Mouse (Mus musculus): ENCODE results near the gene Map2k5. TPM values are rescaled to one million over a fixed set of nuclear protein-coding genes. Genes with fewer than 3 reads are reported as not detected.
A peak's percentile ranks its signal among the peaks of the same experiment; 100 is the strongest.

Map2k5 gene
- polyA plus RNA-seq, 1 experiment from 2014 or later, result 22.8 TPM

DNA sequence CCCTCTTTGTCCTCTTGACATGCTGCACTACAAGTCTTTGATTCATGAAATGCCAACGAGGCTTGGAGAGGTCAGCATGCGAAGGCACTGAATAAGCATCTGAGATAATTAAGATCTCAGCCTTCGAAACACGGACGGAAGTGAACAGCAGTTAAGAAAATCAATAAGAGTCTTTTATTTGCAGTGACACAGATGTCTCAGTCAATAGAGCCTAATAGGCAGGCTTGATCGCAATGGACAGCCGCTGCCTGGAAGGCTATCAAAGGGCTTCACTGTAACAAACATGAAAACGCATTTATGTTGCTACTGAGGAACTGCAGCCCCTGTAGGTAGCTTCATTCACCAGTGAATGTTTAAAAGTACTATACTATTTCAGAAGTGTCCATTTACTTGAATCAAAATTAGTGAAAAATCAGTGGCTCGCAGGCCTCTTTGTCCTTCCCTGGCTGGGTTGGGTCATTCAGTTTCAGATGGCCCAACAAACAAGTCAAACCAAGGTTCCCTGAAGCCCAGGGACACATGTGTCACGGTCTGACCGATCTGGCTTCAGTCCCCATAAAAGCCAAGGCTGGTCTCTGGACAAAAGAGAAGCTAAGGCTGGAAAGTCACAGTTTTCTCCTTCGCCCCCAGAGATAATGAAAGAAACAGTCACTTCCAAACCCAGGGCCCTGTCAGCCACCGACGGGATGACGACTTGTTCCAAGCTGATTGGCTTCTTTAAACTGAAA is 48.6 kb downstream of the Map2k5 start:
- Histone ChIP-seq H3K9ac (ENCODE audit: low read depth, low read length) (no peak overlapping the region), H3K36me3 (ENCODE audit: control insufficient read depth, insufficient read depth, low read length) (peaks cover 7% of the 10 kb centered on the region; the same call in 1 of the 2 replicates)
- 73% methylated on average over 15 of the region's 15 CpGs for WGBS

GRCm38 (mm10) chr9:63315231-63315630 is 62.5 kb downstream of the Map2k5 start:
- no peak overlapping the region for H3K4me3 ChIP-seq (ENCODE audit: low read length)
- no peak overlapping the region for H3K27ac ChIP-seq (ENCODE audit: low read length)
- no peaks in the 10 kb centered on the region for H3K27me3 ChIP-seq (replicated peaks; ENCODE audit: control insufficient read depth, insufficient read depth, low read length)
- no peaks in the 10 kb centered on the region for H3K4me1 ChIP-seq (ENCODE audit: control insufficient read depth, insufficient read depth, low read length)
- no peak for ATAC-seq
- H3K9me3 ChIP-seq (ENCODE audit: control insufficient read depth, low read length), result no peaks in the 10 kb centered on the region
- no peak overlapping the region for H3K9ac ChIP-seq (ENCODE audit: low read depth, low read length)
- H3K36me3 ChIP-seq (ENCODE audit: control insufficient read depth, insufficient read depth, low read length), result no peaks in the 10 kb centered on the region
- H3K4me2 ChIP-seq (ENCODE audit: low read depth, low read length), result no peak overlapping the region

More for the DNA sequence above, 48.6 kb downstream of the Map2k5 start:
- peaks cover 1% of the 10 kb centered on the region; the same call in 1 of the 2 replicates for H3K4me1 ChIP-seq (ENCODE audit: control insufficient read depth, insufficient read depth, low read length)
- H3K9me3 ChIP-seq (ENCODE audit: control insufficient read depth, low read length), result no peaks in the 10 kb centered on the region
- H3K27me3 ChIP-seq (replicated peaks; ENCODE audit: control insufficient read depth, insufficient read depth, low read length), result no peaks in the 10 kb centered on the region
- no peak overlapping the region for H3K4me3 ChIP-seq (ENCODE audit: low read length)
- H3K4me2 ChIP-seq (ENCODE audit: low read depth, low read length), result no peak overlapping the region
- ATAC-seq, result no peak
- no peak overlapping the region for H3K27ac ChIP-seq (ENCODE audit: low read length)

DNA sequence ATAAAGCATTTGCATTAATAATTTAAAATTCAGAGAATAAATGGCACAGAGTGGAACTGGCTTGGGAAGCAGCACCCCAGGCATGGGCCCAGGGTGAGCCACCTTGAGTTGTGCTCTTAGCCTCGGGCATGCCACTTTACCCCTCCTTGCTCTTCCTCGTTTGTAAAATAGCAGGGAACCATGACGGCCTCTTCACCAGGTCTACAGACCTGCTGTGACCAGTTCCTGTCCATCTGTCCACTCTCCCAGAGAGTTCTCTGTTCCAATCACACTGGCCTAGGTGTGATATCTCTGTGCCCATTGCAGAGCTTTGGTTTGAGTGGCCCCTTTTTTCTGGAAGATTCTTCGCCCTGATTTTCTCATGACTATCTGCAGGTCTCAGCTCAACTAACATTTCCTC is 63.6 kb downstream of the Map2k5 start:
- H3K4me3 ChIP-seq (ENCODE audit: low read length), result no peak overlapping the region
- ATAC-seq, result no peak
- H3K27ac ChIP-seq (ENCODE audit: low read length), result no peak overlapping the region
- WGBS, result 75% methylated on average over 4 of the region's 4 CpGs
- H3K27me3 ChIP-seq (replicated peaks; ENCODE audit: control insufficient read depth, insufficient read depth, low read length), result no peaks in the 10 kb centered on the region
- H3K9ac ChIP-seq (ENCODE audit: low read depth, low read length), result no peak overlapping the region
- no peaks in the 10 kb centered on the region for H3K9me3 ChIP-seq (ENCODE audit: control insufficient read depth, low read length)
- H3K4me2 ChIP-seq (ENCODE audit: low read depth, low read length), result no peak overlapping the region
- H3K4me1 ChIP-seq (ENCODE audit: control insufficient read depth, insufficient read depth, low read length), result peaks cover 9% of the 10 kb centered on the region
- H3K36me3 ChIP-seq (ENCODE audit: control insufficient read depth, insufficient read depth, low read length), result no peaks in the 10 kb centered on the region

DNA sequence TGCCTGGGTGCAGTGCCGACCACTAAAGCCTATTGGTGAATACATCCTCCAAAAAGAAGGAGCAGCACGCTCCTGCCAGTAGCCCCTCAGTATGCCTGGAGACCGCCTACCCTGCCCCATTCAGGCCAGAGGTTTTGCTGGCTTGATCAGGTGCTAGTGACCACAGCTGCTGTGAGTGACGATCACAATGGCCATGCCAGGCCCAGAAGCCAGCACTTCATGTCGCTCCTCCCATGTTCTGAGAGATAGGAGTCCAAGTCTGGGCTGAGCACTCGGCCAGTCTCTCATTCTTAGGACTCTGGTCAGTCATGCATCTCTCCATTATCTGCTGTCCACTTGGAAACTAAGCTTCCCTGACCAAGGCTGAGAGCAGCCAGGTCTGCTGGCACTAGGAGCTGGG is 67.7 kb downstream of the Map2k5 start:
- no peaks in the 10 kb centered on the region for H3K9me3 ChIP-seq (ENCODE audit: control insufficient read depth, low read length)
- peaks cover 21% of the 10 kb centered on the region for H3K4me1 ChIP-seq (ENCODE audit: control insufficient read depth, insufficient read depth, low read length)
- H3K36me3 ChIP-seq (ENCODE audit: control insufficient read depth, insufficient read depth, low read length), result no peaks in the 10 kb centered on the region
- H3K9ac ChIP-seq (ENCODE audit: low read depth, low read length), result no peak overlapping the region
- no peaks in the 10 kb centered on the region for H3K27me3 ChIP-seq (replicated peaks; ENCODE audit: control insufficient read depth, insufficient read depth, low read length)
- H3K27ac ChIP-seq (ENCODE audit: low read length), result no peak overlapping the region
- WGBS, result 93% methylated on average over 6 of the region's 6 CpGs
- H3K4me3 ChIP-seq (ENCODE audit: low read length), result no peak overlapping the region
- H3K4me2 ChIP-seq (ENCODE audit: low read depth, low read length), result no peak overlapping the region
- ATAC-seq, result no peak

DNA sequence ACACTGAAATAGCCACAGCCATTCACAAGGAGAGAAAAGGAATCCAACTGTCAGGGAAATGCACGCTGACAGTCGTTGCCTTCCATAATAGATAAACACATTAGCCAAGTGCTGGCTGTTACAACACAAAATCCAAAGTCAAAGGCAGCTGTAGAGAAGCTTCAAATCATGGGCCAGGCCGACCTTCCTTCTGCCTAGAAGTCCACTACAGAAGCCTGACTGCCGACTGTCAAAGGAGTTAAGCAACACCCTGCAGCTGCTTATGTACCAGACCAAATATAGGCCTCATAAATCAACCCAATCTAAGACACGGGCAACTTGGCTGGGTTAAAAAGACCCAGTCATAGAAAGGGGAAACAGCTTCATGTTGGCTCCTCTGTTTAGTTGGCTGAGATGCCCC is 68.7 kb downstream of the Map2k5 start:
- Histone ChIP-seq H3K27me3 (replicated peaks; ENCODE audit: control insufficient read depth, insufficient read depth, low read length) (no peaks in the 10 kb centered on the region), H3K9me3 (ENCODE audit: control insufficient read depth, low read length) (no peaks in the 10 kb centered on the region), H3K4me3 (ENCODE audit: low read length) (no peak overlapping the region), H3K4me2 (ENCODE audit: low read depth, low read length) (no peak overlapping the region), H3K27ac (ENCODE audit: low read length) (peak overlapping the region; percentile 18; the same call in 1 of the 2 replicates), H3K4me1 (ENCODE audit: control insufficient read depth, insufficient read depth, low read length) (peaks cover 21% of the 10 kb centered on the region), H3K36me3 (ENCODE audit: control insufficient read depth, insufficient read depth, low read length) (no peaks in the 10 kb centered on the region), H3K9ac (ENCODE audit: low read depth, low read length) (no peak overlapping the region)
- WGBS, result 18% methylated on average over 5 of the region's 5 CpGs
- peak; percentile 36; the same call in 1 of the 2 replicates for ATAC-seq

GRCm38 (mm10) chr9:63308441-63308840 is 69.3 kb downstream of the Map2k5 start:
- peaks cover 21% of the 10 kb centered on the region for H3K4me1 ChIP-seq (ENCODE audit: control insufficient read depth, insufficient read depth, low read length)
- no peak for ATAC-seq
- H3K27me3 ChIP-seq (replicated peaks; ENCODE audit: control insufficient read depth, insufficient read depth, low read length), result no peaks in the 10 kb centered on the region
- no peak overlapping the region for H3K4me3 ChIP-seq (ENCODE audit: low read length)
- WGBS, result 37% methylated on average over 4 of the region's 4 CpGs
- H3K9ac ChIP-seq (ENCODE audit: low read depth, low read length), result no peak overlapping the region
- no peak overlapping the region for H3K4me2 ChIP-seq (ENCODE audit: low read depth, low read length)
- H3K27ac ChIP-seq (ENCODE audit: low read length), result no peak overlapping the region
- H3K36me3 ChIP-seq (ENCODE audit: control insufficient read depth, insufficient read depth, low read length), result no peaks in the 10 kb centered on the region
- H3K9me3 ChIP-seq (ENCODE audit: control insufficient read depth, low read length), result no peaks in the 10 kb centered on the region

DNA sequence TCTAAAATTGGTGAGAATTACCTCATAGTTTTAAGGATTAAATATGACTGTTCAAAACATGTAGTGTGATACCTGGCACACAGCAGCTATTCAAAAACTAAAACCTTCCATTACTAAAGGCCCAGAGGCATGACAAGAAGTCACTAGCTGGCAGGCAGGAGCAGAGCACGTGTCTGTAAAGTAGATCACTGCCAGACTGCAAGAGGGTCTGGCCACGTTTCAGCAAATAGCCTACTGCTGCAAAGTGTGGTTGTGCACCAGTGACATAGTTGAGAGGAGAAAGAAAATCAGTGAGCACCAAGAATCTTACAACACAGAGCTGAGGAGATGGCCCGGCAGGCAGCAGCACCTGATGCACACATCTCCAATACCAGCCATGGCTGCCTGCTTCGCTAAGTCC is 75.2 kb downstream of the Map2k5 start:
- H3K4me3 ChIP-seq (ENCODE audit: low read length), result no peak overlapping the region
- peaks cover 7% of the 10 kb centered on the region for H3K36me3 ChIP-seq (ENCODE audit: control insufficient read depth, insufficient read depth, low read length)
- H3K27me3 ChIP-seq (replicated peaks; ENCODE audit: control insufficient read depth, insufficient read depth, low read length), result no peaks in the 10 kb centered on the region
- H3K9ac ChIP-seq (ENCODE audit: low read depth, low read length), result no peak overlapping the region
- no peak overlapping the region for H3K4me2 ChIP-seq (ENCODE audit: low read depth, low read length)
- H3K9me3 ChIP-seq (ENCODE audit: control insufficient read depth, low read length), result no peaks in the 10 kb centered on the region
- H3K27ac ChIP-seq (ENCODE audit: low read length), result no peak overlapping the region
- ATAC-seq, result no peak
- H3K4me1 ChIP-seq (ENCODE audit: control insufficient read depth, insufficient read depth, low read length), result no peaks in the 10 kb centered on the region
- WGBS, result 88% methylated on average over 4 of the region's 4 CpGs

DNA sequence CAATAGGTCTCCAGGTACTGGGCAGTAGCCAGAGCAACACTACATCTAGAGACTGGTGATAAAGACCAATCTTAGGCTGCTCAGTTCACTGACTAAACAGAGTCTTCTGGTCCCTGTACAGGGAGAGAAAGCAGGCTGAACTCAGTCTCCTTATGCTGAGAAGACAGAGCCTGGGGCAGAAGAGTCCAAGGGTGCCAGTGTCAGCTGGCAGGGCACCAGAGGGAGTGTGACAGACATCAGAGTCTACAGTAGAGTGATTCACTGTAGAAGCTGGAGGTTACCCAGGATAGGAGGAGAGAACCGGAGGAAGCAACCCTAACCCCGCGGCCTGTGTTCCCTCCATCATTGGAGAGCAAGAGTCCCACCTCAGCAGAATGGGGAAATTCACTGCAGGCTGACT is 79.0 kb downstream of the Map2k5 start:
- no peak for ATAC-seq
- H3K9me3 ChIP-seq (ENCODE audit: control insufficient read depth, low read length), result no peaks in the 10 kb centered on the region
- H3K4me1 ChIP-seq (ENCODE audit: control insufficient read depth, insufficient read depth, low read length), result 0 out of 2 replicates have a peak, but pooled peaks cover 5% of the 10 kb centered on the region
- no peak overlapping the region for H3K4me3 ChIP-seq (ENCODE audit: low read length)
- WGBS, result 97% methylated on average over 3 of the region's 3 CpGs
- H3K36me3 ChIP-seq (ENCODE audit: control insufficient read depth, insufficient read depth, low read length), result peaks cover 7% of the 10 kb centered on the region
- no peak overlapping the region for H3K4me2 ChIP-seq (ENCODE audit: low read depth, low read length)
- no peak overlapping the region for H3K9ac ChIP-seq (ENCODE audit: low read depth, low read length)
- H3K27me3 ChIP-seq (replicated peaks; ENCODE audit: control insufficient read depth, insufficient read depth, low read length), result no peaks in the 10 kb centered on the region
- no peak overlapping the region for H3K27ac ChIP-seq (ENCODE audit: low read length)

- Histone ChIP-seq H3K4me1 (ENCODE audit: control insufficient read depth, insufficient read depth, low read length) (0 out of 2 replicates have a peak, but pooled peaks cover 5% of the 10 kb centered on the region), H3K4me2 (ENCODE audit: low read depth, low read length) (no peak overlapping the region), H3K9ac (ENCODE audit: low read depth, low read length) (no peak overlapping the region), H3K36me3 (ENCODE audit: control insufficient read depth, insufficient read depth, low read length) (no peaks in the 10 kb centered on the region), H3K9me3 (ENCODE audit: control insufficient read depth, low read length) (no peaks in the 10 kb centered on the region), H3K27ac (ENCODE audit: low read length) (no peak overlapping the region), H3K4me3 (ENCODE audit: low read length) (no peak overlapping the region), H3K27me3 (replicated peaks; ENCODE audit: control insufficient read depth, insufficient read depth, low read length) (no peaks in the 10 kb centered on the region)
- ATAC-seq, result no peak
- 56% methylated on average over 7 of the region's 7 CpGs for WGBS
Observed at GRCm38 (mm10) chr9:63295551-63295958, 82.1 kb downstream of the Map2k5 start.

- no peak for ATAC-seq
- Histone ChIP-seq H3K9me3 (ENCODE audit: control insufficient read depth, low read length) (no peaks in the 10 kb centered on the region), H3K36me3 (ENCODE audit: control insufficient read depth, insufficient read depth, low read length) (no peaks in the 10 kb centered on the region), H3K27ac (ENCODE audit: low read length) (no peak overlapping the region), H3K4me1 (ENCODE audit: control insufficient read depth, insufficient read depth, low read length) (0 out of 2 replicates have a peak, but pooled peaks cover 5% of the 10 kb centered on the region), H3K4me2 (ENCODE audit: low read depth, low read length) (no peak overlapping the region), H3K27me3 (replicated peaks; ENCODE audit: control insufficient read depth, insufficient read depth, low read length) (no peaks in the 10 kb centered on the region), H3K9ac (ENCODE audit: low read depth, low read length) (no peak overlapping the region), H3K4me3 (ENCODE audit: low read length) (no peak overlapping the region)
- WGBS, result 73% methylated on average over 6 of the region's 6 CpGs
Observed at GRCm38 (mm10) chr9:63294846-63295245, 82.9 kb downstream of the Map2k5 start.
